Mouse (Mus musculus) neural tube, embryonic 14.5 days (tissue): Measurements from ENCODE around the gene Olfr43. TPM values are rescaled to one million over a fixed set of nuclear protein-coding genes. Genes with fewer than 3 reads are reported as not detected.

ENCODE experiments used
- ATAC-seq: fragments of 200-750 bp; cut with Nextera tagmentation; 2 replicates; pipeline ENCODE4 v1.8.0; 2017; ENCODE audit warnings: low read depth, mild to moderate bottlenecking, moderate TSS enrichment, moderate library complexity
- H3K27ac ChIP-seq: fragments of 300-500 bp; sonication (generic); 2 replicates; pipeline ENCODE4 v1.5.1; 2014; ENCODE audit warnings: low read depth, mild to moderate bottlenecking, control low read depth, low read length, moderate library complexity, mixed read lengths
- H3K27me3 ChIP-seq: fragments of 300-500 bp; sonication (generic); 2 replicates; pipeline ENCODE4 v1.6.1; 2014; ENCODE audit warnings: low read length; ENCODE audit not compliant: control insufficient read depth, insufficient read depth
- H3K36me3 ChIP-seq: fragments of 300-500 bp; sonication (generic); 2 replicates; pipeline ENCODE4 v1.6.1; 2014; ENCODE audit warnings: low read length, mixed read lengths; ENCODE audit not compliant: control insufficient read depth, insufficient read depth
- H3K4me1 ChIP-seq: fragments of 300-500 bp; sonication (generic); 2 replicates; pipeline ENCODE4 v1.6.1; 2014; ENCODE audit warnings: low read length; ENCODE audit not compliant: control insufficient read depth, insufficient read depth
- H3K4me2 ChIP-seq: fragments of 300-500 bp; sonication (generic); 2 replicates; pipeline ENCODE4 v1.6.1; 2014; ENCODE audit warnings: mild to moderate bottlenecking, low read depth, low read length, control low read depth
- H3K4me3 ChIP-seq: fragments of 300-500 bp; sonication (generic); 2 replicates; pipeline ENCODE4 v1.5.1; 2014; ENCODE audit warnings: low read depth, low read length, control low read depth, mixed read lengths
- H3K9ac ChIP-seq: fragments of 300-500 bp; sonication (generic); replicated peaks from 2 replicates; pipeline ENCODE4 v1.6.1; 2014; ENCODE audit warnings: low read depth, mild to moderate bottlenecking, control low read depth, low read length, mixed read lengths
- H3K9me3 ChIP-seq: fragments of 300-500 bp; sonication (generic); 2 replicates; pipeline ENCODE4 v1.6.1; 2016; ENCODE audit warnings: low read length; ENCODE audit not compliant: control insufficient read depth
- WGBS: fragments of 180-500 bp; shearing (Covaris S2); extraction: QIAGEN DNeasy Blood & Tissue Kit; methylation state at CpG from one replicate; pipeline ENCODE4 v1.1.7; 2014; 5-methylcytosine and 5-hydroxymethylcytosine counted together
- polyA plus RNA-seq: library from polyadenylated mRNA; unstranded; fragments of >200 nt; fragmentation: Nextera tagmentation; extraction: Ambion mirVana; gene quantifications from 2 replicates; pipeline ENCODE4 v1.2.1, GENCODE M21; 2014

Olfr43 gene
- polyA plus RNA-seq = not detected in 2 replicates

DNA sequence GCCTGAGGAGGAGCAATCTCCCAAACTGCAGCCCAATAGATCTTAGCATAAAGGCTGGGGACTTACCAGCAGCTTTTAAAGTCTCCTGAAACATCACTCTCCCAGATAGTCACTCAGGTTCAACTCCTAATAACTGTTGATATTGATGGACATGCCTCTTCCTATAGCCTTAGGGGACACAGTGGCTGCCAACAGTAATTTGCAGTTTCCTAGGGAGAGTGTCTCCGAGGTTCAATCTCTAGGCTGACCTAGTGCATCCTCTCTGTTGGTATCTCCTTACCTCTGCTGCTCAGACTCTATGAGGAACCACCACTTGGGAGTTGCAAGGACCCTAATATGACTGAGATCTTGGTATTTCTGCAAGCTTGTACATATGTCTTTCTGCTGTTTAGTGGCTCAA is at the start of gene Olfr43:
Gene Olfr43, minus strand, starts transcription at position 101 of the 400 bp plus-strand sequence.
- no peaks in the 10 kb centered on the region for H3K4me1 ChIP-seq
- no peak within 1 kb of the TSS for H3K9ac ChIP-seq
- 66% methylated on average over 1 of the region's 1 CpGs for WGBS
- no peak within 1 kb of the TSS for H3K4me3 ChIP-seq
- H3K36me3 ChIP-seq = no peaks in the 10 kb centered on the region
- ATAC-seq = no peak
- no peaks in the 10 kb centered on the region for H3K27me3 ChIP-seq
- no peaks in the 10 kb centered on the region for H3K9me3 ChIP-seq
- no peak within 1 kb of the TSS for H3K27ac ChIP-seq
- no peak within 1 kb of the TSS for H3K4me2 ChIP-seq

DNA sequence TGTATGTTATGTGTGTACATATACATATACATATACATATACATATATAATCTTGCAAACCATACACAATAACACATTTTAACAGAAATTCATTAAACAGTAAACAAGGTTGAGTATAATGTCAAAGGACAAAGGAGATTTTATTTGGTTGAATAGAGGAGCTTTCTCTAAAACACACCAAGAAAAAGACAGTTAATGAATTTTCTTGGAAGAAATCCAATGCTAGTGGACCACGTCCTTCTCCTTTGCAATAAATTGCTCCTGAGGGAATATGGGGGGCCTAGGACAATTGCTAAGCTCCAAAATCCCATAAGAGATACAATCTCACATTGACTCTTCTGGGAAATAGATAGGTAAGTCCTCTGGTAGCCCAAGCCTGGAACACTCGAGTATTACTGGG is 48.3 kb upstream of the Olfr43 start, which contains the start of gene Olfr406:
Gene Olfr406, plus strand, starts transcription at position 301 of the 400 bp plus-strand sequence.
- Histone ChIP-seq H3K27me3 (no peaks in the 10 kb centered on the region), H3K9ac (no peak within 1 kb of the TSS), H3K4me3 (no peak within 1 kb of the TSS), H3K4me2 (no peak within 1 kb of the TSS), H3K9me3 (0 out of 2 replicates have a peak, but pooled peaks cover 3% of the 10 kb centered on the region), H3K27ac (no peak within 1 kb of the TSS), H3K36me3 (no peaks in the 10 kb centered on the region), H3K4me1 (no peaks in the 10 kb centered on the region)
- WGBS = 51% methylated on average over 2 of the region's 2 CpGs
- no peak for ATAC-seq

DNA sequence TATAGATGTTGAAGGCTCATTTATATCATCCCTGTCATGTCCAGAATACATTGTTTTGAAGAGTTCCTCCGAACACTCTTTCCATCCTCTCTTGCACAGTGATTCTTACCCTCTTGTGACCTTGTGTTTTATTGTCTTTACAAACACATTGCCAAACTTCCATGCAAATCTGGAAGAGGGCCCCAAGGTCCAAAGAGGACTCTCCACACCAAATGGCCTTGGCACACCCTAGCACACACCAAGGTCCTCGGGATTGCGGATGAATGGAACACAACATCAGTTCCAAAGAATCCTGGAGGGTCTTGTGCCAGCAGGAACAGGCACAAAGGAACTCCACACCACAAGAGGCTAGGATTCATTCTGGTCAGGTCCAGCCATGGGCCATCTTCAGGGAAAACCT is 30.0 kb upstream of the Olfr43 start:
- no peak overlapping the region for H3K27ac ChIP-seq
- H3K9ac ChIP-seq = no peak overlapping the region
- WGBS = 90% methylated on average over 3 of the region's 3 CpGs
- H3K4me3 ChIP-seq = no peak overlapping the region
- H3K27me3 ChIP-seq = no peaks in the 10 kb centered on the region
- H3K4me1 ChIP-seq = no peaks in the 10 kb centered on the region
- no peak for ATAC-seq
- no peaks in the 10 kb centered on the region; the same call in 1 of the 2 replicates for H3K9me3 ChIP-seq
- H3K36me3 ChIP-seq = no peaks in the 10 kb centered on the region
- no peak overlapping the region for H3K4me2 ChIP-seq

DNA sequence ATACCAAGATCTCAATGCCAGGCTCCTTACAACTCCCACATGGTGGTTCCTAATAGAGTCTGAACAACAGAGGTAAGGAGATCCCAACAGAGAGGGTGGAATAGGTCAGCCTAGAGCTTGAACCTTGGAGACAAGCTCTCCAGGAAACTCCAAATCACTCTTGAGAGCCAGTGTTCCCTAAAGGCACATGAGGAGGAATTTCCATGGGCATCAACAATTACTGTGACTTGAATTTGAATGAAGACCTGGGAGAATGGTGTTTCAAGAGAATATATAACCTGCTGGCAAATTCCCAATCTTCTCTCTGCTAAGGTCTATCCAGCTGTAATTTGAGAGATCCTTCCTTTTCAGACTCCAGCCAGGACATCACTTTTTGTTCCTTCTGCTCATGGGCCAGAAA is 25.2 kb downstream of the Olfr43 start, which contains the start of gene Olfr403:
Gene Olfr403, plus strand, starts transcription at position 301 of the 400 bp plus-strand sequence.
- Histone ChIP-seq H3K36me3 (no peaks in the 10 kb centered on the region), H3K9me3 (no peaks in the 10 kb centered on the region), H3K4me2 (no peak within 1 kb of the TSS), H3K27me3 (no peaks in the 10 kb centered on the region), H3K4me3 (no peak within 1 kb of the TSS), H3K9ac (no peak within 1 kb of the TSS), H3K27ac (no peak within 1 kb of the TSS), H3K4me1 (no peaks in the 10 kb centered on the region)
- ATAC-seq = no peak

DNA sequence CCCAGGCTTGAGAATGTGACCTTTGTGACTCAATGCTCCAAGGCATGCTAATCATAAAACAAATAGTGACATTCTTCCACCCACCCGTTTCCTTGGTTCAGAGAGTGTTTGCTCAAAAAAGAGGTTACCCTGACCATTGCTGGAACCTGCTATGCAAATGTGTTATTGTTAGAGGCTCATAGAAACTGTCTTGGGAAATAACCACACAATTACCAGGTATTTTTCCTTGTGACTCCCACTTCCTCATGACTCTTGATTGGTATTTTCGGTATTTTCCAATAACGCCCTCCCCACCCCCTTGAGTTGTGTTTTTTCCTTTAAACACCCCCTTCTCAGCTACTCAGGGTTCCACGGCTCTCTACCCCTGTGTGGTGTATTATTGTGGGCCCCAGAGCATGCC is 27.4 kb downstream of the Olfr43 start:
- H3K36me3 ChIP-seq = no peaks in the 10 kb centered on the region
- no peaks in the 10 kb centered on the region for H3K9me3 ChIP-seq
- H3K4me1 ChIP-seq = no peaks in the 10 kb centered on the region
- ATAC-seq = no peak
- no peak overlapping the region for H3K9ac ChIP-seq
- H3K4me2 ChIP-seq = no peak overlapping the region
- no peak overlapping the region for H3K4me3 ChIP-seq
- WGBS = 81% methylated on average over 4 of the region's 4 CpGs
- no peak overlapping the region for H3K27ac ChIP-seq
- no peaks in the 10 kb centered on the region for H3K27me3 ChIP-seq

DNA sequence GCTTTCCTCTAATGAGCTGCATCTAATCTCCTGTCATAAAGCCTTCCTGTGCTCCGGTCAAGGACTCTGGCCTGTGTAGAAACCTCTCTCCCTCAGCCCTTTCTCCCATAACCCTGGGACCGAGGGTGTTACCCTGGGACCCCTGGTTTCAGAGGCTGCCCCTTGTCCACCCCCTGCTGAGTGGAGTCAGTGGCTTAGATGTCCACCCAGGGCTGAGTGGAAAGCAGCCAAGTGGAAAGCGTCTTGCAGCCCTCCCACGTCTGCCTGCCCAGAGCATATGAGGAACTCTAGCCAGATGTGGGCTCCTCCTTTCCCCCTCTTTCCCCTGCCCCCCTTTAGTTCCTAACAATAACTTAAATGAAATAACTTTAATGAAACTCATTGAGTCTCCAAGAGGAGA is 28.0 kb downstream of the Olfr43 start:
- Histone ChIP-seq H3K27ac (no peak overlapping the region), H3K9me3 (no peaks in the 10 kb centered on the region), H3K4me3 (no peak overlapping the region), H3K4me2 (no peak overlapping the region), H3K4me1 (no peaks in the 10 kb centered on the region), H3K27me3 (no peaks in the 10 kb centered on the region), H3K36me3 (no peaks in the 10 kb centered on the region), H3K9ac (no peak overlapping the region)
- 88% methylated on average over 4 of the region's 4 CpGs for WGBS
- no peak for ATAC-seq

DNA sequence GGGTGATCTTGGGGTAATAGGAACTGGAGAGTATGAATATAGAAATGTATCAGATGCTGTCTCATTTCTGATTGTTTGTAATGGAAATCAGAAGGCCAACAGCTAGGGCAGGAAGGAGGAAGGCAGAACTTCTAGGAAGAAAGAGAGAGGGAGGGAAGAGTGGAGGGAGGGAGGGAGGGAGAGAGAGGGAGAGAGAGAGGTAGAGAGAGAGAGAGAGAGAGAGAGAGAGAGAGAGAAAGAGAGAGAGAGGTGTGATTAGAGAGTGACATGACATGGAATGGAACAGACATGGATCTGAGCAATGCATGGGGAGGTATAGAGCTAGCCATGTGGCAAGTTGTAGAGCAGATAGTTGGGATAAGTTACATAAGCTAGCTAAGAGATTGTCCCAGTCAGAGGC is 42.4 kb downstream of the Olfr43 start:
- no peak overlapping the region for H3K4me2 ChIP-seq
- H3K36me3 ChIP-seq = no peaks in the 10 kb centered on the region
- no peak overlapping the region for H3K4me3 ChIP-seq
- no peaks in the 10 kb centered on the region for H3K4me1 ChIP-seq
- no peak overlapping the region for H3K27ac ChIP-seq
- H3K27me3 ChIP-seq = no peaks in the 10 kb centered on the region
- no peak for ATAC-seq
- no peak overlapping the region for H3K9ac ChIP-seq
- no peaks in the 10 kb centered on the region for H3K9me3 ChIP-seq

Other genes starting within 250 kb of the Olfr43 start
- gene Olfr398, start 221.0 kb downstream of the Olfr43 start, polyA plus RNA-seq = not detected in 2 replicates
- gene Olfr139, start 154.8 kb downstream of the Olfr43 start, polyA plus RNA-seq = not detected in 2 replicates
- gene Olfr399, start 154.8 kb downstream of the Olfr43 start, polyA plus RNA-seq = not detected in 2 replicates
- gene Zfp616, start 141.4 kb downstream of the Olfr43 start, polyA plus RNA-seq = not detected in 2 replicates
- not detected in 2 replicates for gene Olfr401, start 97.7 kb downstream of the Olfr43 start, polyA plus RNA-seq
- not detected in 2 replicates for gene Olfr402, start 57.9 kb downstream of the Olfr43 start, polyA plus RNA-seq
- gene Olfr403, start 25.1 kb downstream of the Olfr43 start, polyA plus RNA-seq = not detected in 2 replicates
- gene Olfr406, start 48.4 kb upstream of the Olfr43 start, polyA plus RNA-seq = not detected in 2 replicates
- gene Olfr59, start 72.4 kb upstream of the Olfr43 start, polyA plus RNA-seq = not detected in 2 replicates
- not detected in 2 replicates for gene Olfr410, start 126.7 kb upstream of the Olfr43 start, polyA plus RNA-seq
- gene Olfr411, start 141.3 kb upstream of the Olfr43 start, polyA plus RNA-seq = not detected in 2 replicates
- gene Olfr412, start 150.7 kb upstream of the Olfr43 start, polyA plus RNA-seq = not detected in 2 replicates